Mouse (Mus musculus): Measurements from ENCODE around the gene Pp2d1.

The Pp2d1 gene

DNA sequence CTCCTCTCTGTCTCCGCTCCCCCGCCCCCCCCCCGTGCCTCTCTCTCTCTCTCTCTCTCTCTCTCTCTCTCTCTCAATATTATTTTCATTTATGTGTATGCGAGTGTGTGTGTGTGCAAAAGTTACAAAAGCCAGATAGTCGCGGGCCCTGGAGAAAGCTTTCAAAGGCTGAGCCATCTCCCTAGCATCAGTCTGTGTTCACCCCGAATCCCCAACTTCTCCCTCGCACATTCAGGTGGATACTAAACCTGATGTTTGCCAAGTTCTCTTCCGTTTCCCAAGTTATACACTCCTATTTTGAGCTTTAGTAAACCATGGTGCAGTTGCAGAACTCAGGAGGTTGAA is 75.8 kb downstream of the Pp2d1 start:
- TF ChIP-seq GATA4 (IDR thresholded peaks at IDR 0.05; ENCODE audit: insufficient replicate concordance, low read length) = no peak

DNA sequence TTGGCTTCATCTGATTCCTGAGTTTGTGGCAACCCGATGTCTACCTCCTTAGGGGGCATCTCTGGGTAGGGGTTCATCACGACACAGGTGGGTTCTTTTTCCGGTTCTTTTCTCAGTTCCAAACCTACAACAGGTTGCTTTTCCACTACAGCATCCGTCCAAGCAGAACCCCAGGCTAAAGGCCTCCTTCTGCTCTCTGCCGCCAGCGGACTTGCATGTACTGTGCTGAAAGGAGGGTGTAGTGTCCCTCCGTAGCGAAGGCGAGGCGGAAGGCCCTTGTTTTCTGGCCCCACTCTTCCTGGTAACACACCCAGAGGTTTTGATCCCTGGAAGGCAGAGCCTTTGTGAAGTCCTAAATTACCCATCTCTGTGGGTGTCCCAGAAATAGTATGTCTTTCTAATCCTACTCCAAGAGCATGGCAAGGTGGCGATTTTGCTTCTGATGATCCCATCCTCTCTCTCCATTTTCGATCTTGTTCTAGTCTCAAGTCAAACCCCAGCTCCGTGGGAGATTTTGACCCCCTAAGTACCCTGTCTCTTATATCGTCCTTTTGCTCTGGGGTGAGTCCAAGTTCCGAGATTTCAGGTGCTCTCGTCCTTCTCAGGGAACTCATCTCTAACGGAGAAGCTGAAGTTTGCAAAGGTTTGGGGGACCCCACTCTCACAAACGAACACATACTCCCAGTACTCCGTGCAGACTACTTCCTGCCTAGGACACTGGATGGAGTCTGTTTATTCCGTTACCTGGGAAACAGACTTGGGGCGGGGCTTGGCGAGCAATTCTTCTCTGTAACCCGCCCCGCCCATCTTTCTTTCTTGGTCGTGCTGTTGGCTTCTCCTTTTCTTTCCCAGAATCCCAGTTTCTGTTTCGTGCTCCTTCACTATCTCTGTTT is 76.4 kb downstream of the Pp2d1 start, which contains the start of gene Efhb:
TSS of gene Efhb (minus strand) at position 719 of the 893 bp plus-strand sequence.
- TF ChIP-seq GATA4 (IDR thresholded peaks at IDR 0.05; ENCODE audit: insufficient replicate concordance, low read length) = no peak

All from liver, adult (tissue).